ENCODE assay signal across 14 mouse cellular contexts in the genomic region with DNA sequence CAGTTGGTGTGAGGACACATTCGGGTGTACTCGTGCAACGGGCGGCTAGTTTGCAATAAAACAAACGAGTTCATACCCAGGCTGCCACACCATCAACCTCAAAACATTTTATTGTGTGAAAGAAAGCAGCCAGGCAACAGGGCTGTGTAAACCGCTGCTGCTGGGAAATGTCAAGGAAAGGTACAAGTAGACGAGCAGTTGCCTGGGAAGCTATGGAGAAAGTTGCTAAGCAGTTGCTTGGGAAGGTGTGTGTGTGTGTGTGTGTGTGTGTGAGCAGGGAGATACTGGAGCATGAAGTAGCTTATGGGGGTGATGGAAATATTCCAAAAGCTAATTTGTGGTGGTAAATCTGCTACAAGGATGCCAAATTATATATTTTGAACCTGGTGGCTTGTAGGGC.
DNase-seq lines count a peak whose midpoint lies in the region; ATAC-seq lines count a peak whose summit lies in the region.
"Had no signal": no experiment of that assay in that cellular context is flagged by ENCODE, and none has a peak within 500 bp of the region (broad histone marks: within the 10 kb centered on the region; RNA-seq: fewer than 3 reads in every experiment).

No protein-coding gene starts in this region.

- ATAC-seq in kidney, embryonic 16.5 days (ENCODE audit: low FRiP score, low TSS enrichment) = no peak; the same call in 1 of the 2 replicates
- peak; percentile 58 for ATAC-seq in embryonic facial prominence, embryonic 14.5 days (ENCODE audit: low read depth)
- peak; percentile 15; the same call in 1 of the 2 replicates for ATAC-seq in limb, embryonic 11.5 days (ENCODE audit: insufficient number of reproducible peaks, low FRiP score, low TSS enrichment, low read depth)
- no peak for ATAC-seq in heart, embryonic 12.5 days (ENCODE audit: insufficient number of reproducible peaks, low FRiP score)

- H3K36me3 ChIP-seq in kidney, embryonic 16.5 days (ENCODE audit: insufficient read depth, low read length) = no peaks in the 10 kb centered on the region
- no peaks in the 10 kb centered on the region for H3K36me3 ChIP-seq in embryonic facial prominence, embryonic 14.5 days (ENCODE audit: control insufficient read depth, insufficient read depth, low read length)
- H3K36me3 ChIP-seq in limb, embryonic 11.5 days (ENCODE audit: control insufficient read depth, insufficient read depth, low read length) = no peaks in the 10 kb centered on the region
- no peaks in the 10 kb centered on the region for H3K36me3 ChIP-seq in heart, embryonic 12.5 days
- H3K36me3 ChIP-seq: hindbrain, embryonic 15.5 days; midbrain, embryonic 13.5 days; stomach, embryonic 15.5 days had no signal

- WGBS in kidney, embryonic 16.5 days = 20% methylated on average over 7 of the region's 7 CpGs
- WGBS in embryonic facial prominence, embryonic 14.5 days = 64% methylated on average over 7 of the region's 7 CpGs
- 16% methylated on average over 7 of the region's 7 CpGs for WGBS in limb, embryonic 11.5 days
- 69% methylated on average over 7 of the region's 7 CpGs for WGBS in heart, embryonic 12.5 days

- no peak overlapping the region for H3K27ac ChIP-seq in kidney, embryonic 16.5 days (ENCODE audit: low read length)
- H3K27ac ChIP-seq in embryonic facial prominence, embryonic 14.5 days (replicated peaks; ENCODE audit: low read depth, low read length) = no peak overlapping the region
- 0 out of 2 replicates have a peak overlapping the region, but pooled peaks have one; percentile 2 for H3K27ac ChIP-seq in limb, embryonic 11.5 days (replicated peaks; ENCODE audit: low read depth, low read length)
- no peak overlapping the region for H3K27ac ChIP-seq in heart, embryonic 12.5 days (ENCODE audit: poor library complexity, severe bottlenecking)
- H3K27ac ChIP-seq: hindbrain, embryonic 15.5 days; midbrain, embryonic 13.5 days; stomach, embryonic 15.5 days had no signal

- no peaks in the 10 kb centered on the region for H3K9me3 ChIP-seq in kidney, embryonic 16.5 days (ENCODE audit: low read length)
- no peaks in the 10 kb centered on the region for H3K9me3 ChIP-seq in embryonic facial prominence, embryonic 14.5 days (ENCODE audit: control insufficient read depth, low read length)
- H3K9me3 ChIP-seq in limb, embryonic 11.5 days (ENCODE audit: control insufficient read depth, low read length) = no peaks in the 10 kb centered on the region
- H3K9me3 ChIP-seq in heart, embryonic 12.5 days (replicated peaks) = no peaks in the 10 kb centered on the region
- H3K9me3 ChIP-seq: hindbrain, embryonic 15.5 days; midbrain, embryonic 13.5 days; stomach, embryonic 15.5 days had no signal

- no peak overlapping the region for H3K9ac ChIP-seq in kidney, embryonic 16.5 days (replicated peaks; ENCODE audit: low read length)
- no peak overlapping the region for H3K9ac ChIP-seq in embryonic facial prominence, embryonic 14.5 days (ENCODE audit: low read depth, low read length)
- no peak overlapping the region for H3K9ac ChIP-seq in limb, embryonic 11.5 days (ENCODE audit: low read length)
- H3K9ac ChIP-seq in heart, embryonic 12.5 days = no peak overlapping the region
- H3K9ac ChIP-seq: hindbrain, embryonic 15.5 days; midbrain, embryonic 13.5 days; stomach, embryonic 15.5 days had no signal

- peak overlapping the region; percentile 44 for H3K4me2 ChIP-seq in kidney, embryonic 16.5 days (replicated peaks; ENCODE audit: low read depth, low read length)
- H3K4me2 ChIP-seq in embryonic facial prominence, embryonic 14.5 days (ENCODE audit: low read depth, low read length) = peak overlapping the region; percentile 10; the same call in 1 of the 2 replicates
- H3K4me2 ChIP-seq in limb, embryonic 11.5 days (ENCODE audit: low read depth, severe bottlenecking) = peak overlapping the region; percentile 31; the same call in 1 of the 2 replicates
- no peak overlapping the region for H3K4me2 ChIP-seq in heart, embryonic 12.5 days
- H3K4me2 ChIP-seq: heart, embryonic 11.5 days; hindbrain, embryonic 15.5 days; liver, embryonic 11.5 days; midbrain, embryonic 13.5 days; stomach, embryonic 15.5 days had no signal

- H3K4me3 ChIP-seq in kidney, embryonic 16.5 days (ENCODE audit: low read length) = peak overlapping the region; percentile 13; the same call in 1 of the 2 replicates
- no peak overlapping the region for H3K4me3 ChIP-seq in embryonic facial prominence, embryonic 14.5 days (ENCODE audit: low read depth, low read length)
- no peak overlapping the region for H3K4me3 ChIP-seq in limb, embryonic 11.5 days (ENCODE audit: low read depth, low read length)
- H3K4me3 ChIP-seq in heart, embryonic 12.5 days = no peak overlapping the region
- H3K4me3 ChIP-seq: hindbrain, embryonic 15.5 days; midbrain, embryonic 13.5 days; stomach, embryonic 15.5 days had no signal

- peaks cover 19% of the 10 kb centered on the region for H3K4me1 ChIP-seq in kidney, embryonic 16.5 days (ENCODE audit: insufficient read depth, low read length)
- peaks cover 14% of the 10 kb centered on the region; the same call in 1 of the 2 replicates for H3K4me1 ChIP-seq in embryonic facial prominence, embryonic 14.5 days (ENCODE audit: control insufficient read depth, insufficient read depth, low read length)
- H3K4me1 ChIP-seq in limb, embryonic 11.5 days (ENCODE audit: control insufficient read depth, insufficient read depth, low read length) = peaks cover 16% of the 10 kb centered on the region
- H3K4me1 ChIP-seq in heart, embryonic 12.5 days (replicated peaks) = no peaks in the 10 kb centered on the region
- H3K4me1 ChIP-seq: stomach, embryonic 15.5 days had no signal

- DNase-seq in kidney, postnatal 14 days = no peak
- DNase-seq in embryo, embryonic 11 days = peak; percentile 36
- DNase-seq in embryonic facial prominence, embryonic 14.5 days (ENCODE audit: low spot score) = no peak
- DNase-seq in limb, embryonic 11.5 days (ENCODE audit: low spot score) = peak; percentile 50
- no peak for DNase-seq in heart, adult 11 months
- DNase-seq: cerebellum, adult 9-11 months; thymus, postnatal 14 days had no signal

- no peaks in the 10 kb centered on the region for H3K27me3 ChIP-seq in kidney, embryonic 16.5 days (ENCODE audit: insufficient read depth, low read length)
- H3K27me3 ChIP-seq in embryonic facial prominence, embryonic 14.5 days (replicated peaks; ENCODE audit: control insufficient read depth, insufficient read depth, low read length) = no peaks in the 10 kb centered on the region
- no peaks in the 10 kb centered on the region for H3K27me3 ChIP-seq in limb, embryonic 11.5 days (ENCODE audit: control insufficient read depth, insufficient read depth, low read length)
- H3K27me3 ChIP-seq in heart, embryonic 12.5 days (replicated peaks) = no peaks in the 10 kb centered on the region
- H3K27me3 ChIP-seq: hindbrain, embryonic 15.5 days; midbrain, embryonic 13.5 days; stomach, embryonic 15.5 days had no signal

Comparison
In these comparisons a context has a peak if more than half of its experiments do, and no peak if none do; other contexts are left out.
1. ATAC-seq: peak in embryonic facial prominence, embryonic 14.5 days (single experiment) and limb, embryonic 11.5 days (single experiment); none in kidney, embryonic 16.5 days (single experiment) and heart, embryonic 12.5 days (single experiment).
2. DNase-seq: peak in embryo, embryonic 11 days (single experiment) and limb, embryonic 11.5 days (single experiment); none in kidney, postnatal 14 days (single experiment), embryonic facial prominence, embryonic 14.5 days (single experiment) and heart, adult 11 months (single experiment).